Mouse (Mus musculus) spleen, adult 2 months (tissue): ENCODE data around the gene Gpr89. TPM values are rescaled to one million over a fixed set of nuclear protein-coding genes. Genes with fewer than 3 reads are reported as not detected.

Experiments
- DNase-seq, 2 experiments: peaks; one replicate each; pipeline versions ENCODE4 v3.0.0 to v3.0.0-alpha.2; 2012 to 2021; ENCODE audit warnings: low spot score in 2 of 2, low read depth in 1 of 2
- H3K27ac ChIP-seq: fragments of 200-500 bp; 2 replicates; pipeline ENCODE4 v1.5.1; 2012; ENCODE audit warnings: low read length, inconsistent platforms; ENCODE audit not compliant: insufficient read depth
- H3K27me3 ChIP-seq: fragments of 200-500 bp; 2 replicates; pipeline ENCODE4 v1.6.1; 2012; ENCODE audit warnings: mild to moderate bottlenecking, moderate library complexity, low read length, inconsistent platforms; ENCODE audit not compliant: control insufficient read depth, insufficient read depth
- H3K36me3 ChIP-seq: fragments of 200-500 bp; 2 replicates; pipeline ENCODE4 v1.6.1; 2012; ENCODE audit warnings: mild to moderate bottlenecking, low read length, inconsistent platforms; ENCODE audit not compliant: control insufficient read depth, insufficient read depth
- H3K4me1 ChIP-seq: fragments of 200-500 bp; 2 replicates; pipeline ENCODE4 v1.6.1; 2011; ENCODE audit warnings: inconsistent platforms; ENCODE audit not compliant: control insufficient read depth, insufficient read depth, insufficient read length
- H3K4me3 ChIP-seq: fragments of 200-500 bp; 2 replicates; pipeline ENCODE4 v1.5.1; 2011; ENCODE audit warnings: mild to moderate bottlenecking, inconsistent platforms; ENCODE audit not compliant: insufficient read depth, insufficient read length; ENCODE audit errors: extremely low read depth
- CTCF ChIP-seq: fragments of 200-500 bp; IDR thresholded peaks from 2 replicates; pipeline ENCODE4 v1.5.1; 2011; ENCODE audit warnings: mild to moderate bottlenecking, inconsistent platforms; ENCODE audit not compliant: insufficient read depth, insufficient read length, insufficient replicate concordance; ENCODE audit errors: extremely low read depth
- POLR2A ChIP-seq: fragments of 200-500 bp; IDR thresholded peaks from 2 replicates; pipeline ENCODE4 v1.6.1; 2011; ENCODE audit warnings: low read depth, low read length, inconsistent platforms
- WGBS: fragments of 180-500 bp; shearing (Covaris S2); methylation state at CpG from one replicate; pipeline ENCODE4 v1.1.7; 2018; 5-methylcytosine and 5-hydroxymethylcytosine counted together
- polyA plus RNA-seq: library from polyadenylated mRNA; depleted of rRNA; stranded (reverse); fragments of >200 nt; gene quantifications from 2 replicates; pipeline ENCODE4 v1.2.3, GENCODE M21; 2012

Gpr89 gene
- polyA plus RNA-seq, 1 experiment: 8.5 TPM

GRCm38 (mm10) chr3:96855833-96856232, 49.3 kb downstream of the Gpr89 start:
- DNase-seq: no peak
- WGBS: 89% methylated on average over 3 of the region's 3 CpGs
- no peak overlapping the region for H3K4me3 ChIP-seq
- H3K36me3 ChIP-seq: no peaks in the 10 kb centered on the region
- H3K4me1 ChIP-seq: no peaks in the 10 kb centered on the region
- no peak overlapping the region for H3K27ac ChIP-seq
- no peak for TF ChIP-seq CTCF
- no peak for TF ChIP-seq POLR2A
- H3K27me3 ChIP-seq: no peaks in the 10 kb centered on the region

GRCm38 (mm10) chr3:96854376-96854775, 50.8 kb downstream of the Gpr89 start:
- TF ChIP-seq CTCF: no peak
- TF ChIP-seq POLR2A: no peak
- H3K4me3 ChIP-seq: no peak overlapping the region
- H3K36me3 ChIP-seq: no peaks in the 10 kb centered on the region
- DNase-seq: no peak
- H3K27ac ChIP-seq: no peak overlapping the region
- 74% methylated on average over 4 of the region's 4 CpGs for WGBS
- no peaks in the 10 kb centered on the region for H3K4me1 ChIP-seq
- no peaks in the 10 kb centered on the region for H3K27me3 ChIP-seq

- Histone ChIP-seq H3K36me3 (no peaks in the 10 kb centered on the region), H3K4me1 (no peaks in the 10 kb centered on the region), H3K27ac (no peak overlapping the region), H3K4me3 (no peak overlapping the region), H3K27me3 (no peaks in the 10 kb centered on the region)
- WGBS: 69% methylated on average over 6 of the region's 6 CpGs
- DNase-seq: no peak
- no peak for TF ChIP-seq CTCF
- no peak for TF ChIP-seq POLR2A
These were observed 52.6 kb downstream of the Gpr89 start for GRCm38 (mm10) chr3:96852561-96852960.

GRCm38 (mm10) chr3:96849168-96849727, 55.9 kb downstream of the Gpr89 start:
- WGBS: 92% methylated on average over 2 of the region's 2 CpGs
- H3K4me1 ChIP-seq: no peaks in the 10 kb centered on the region
- no peak overlapping the region for H3K27ac ChIP-seq
- H3K27me3 ChIP-seq: no peaks in the 10 kb centered on the region
- DNase-seq: no peak
- TF ChIP-seq POLR2A: no peak
- no peak for TF ChIP-seq CTCF
- no peak overlapping the region for H3K4me3 ChIP-seq
- no peaks in the 10 kb centered on the region for H3K36me3 ChIP-seq

DNA sequence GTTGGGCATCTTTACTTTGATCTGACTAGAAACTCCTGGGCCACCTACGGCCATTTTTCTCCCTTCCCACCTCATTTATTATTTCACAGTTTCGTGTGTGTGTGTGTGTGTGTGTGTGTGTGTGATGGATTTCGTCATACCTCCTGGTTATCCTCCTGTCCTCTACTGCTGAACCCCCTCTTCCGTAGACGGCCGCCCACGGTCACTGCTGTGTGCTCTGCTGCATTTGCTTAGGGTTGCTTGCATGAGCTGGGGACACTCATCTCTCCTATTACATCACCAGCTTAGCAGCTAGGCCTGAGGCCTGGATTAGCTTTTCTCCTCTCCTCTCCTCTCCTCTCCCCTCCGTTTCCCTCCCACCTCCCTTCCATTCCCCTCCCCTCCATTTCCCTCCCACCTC, 56.7 kb downstream of the Gpr89 start:
- no peak overlapping the region for H3K27ac ChIP-seq
- 86% methylated on average over 7 of the region's 8 CpGs for WGBS
- H3K4me1 ChIP-seq: no peaks in the 10 kb centered on the region
- DNase-seq: no peak
- no peak overlapping the region for H3K4me3 ChIP-seq
- H3K27me3 ChIP-seq: no peaks in the 10 kb centered on the region
- no peaks in the 10 kb centered on the region for H3K36me3 ChIP-seq
- TF ChIP-seq POLR2A (no peak), CTCF (no peak)

DNA sequence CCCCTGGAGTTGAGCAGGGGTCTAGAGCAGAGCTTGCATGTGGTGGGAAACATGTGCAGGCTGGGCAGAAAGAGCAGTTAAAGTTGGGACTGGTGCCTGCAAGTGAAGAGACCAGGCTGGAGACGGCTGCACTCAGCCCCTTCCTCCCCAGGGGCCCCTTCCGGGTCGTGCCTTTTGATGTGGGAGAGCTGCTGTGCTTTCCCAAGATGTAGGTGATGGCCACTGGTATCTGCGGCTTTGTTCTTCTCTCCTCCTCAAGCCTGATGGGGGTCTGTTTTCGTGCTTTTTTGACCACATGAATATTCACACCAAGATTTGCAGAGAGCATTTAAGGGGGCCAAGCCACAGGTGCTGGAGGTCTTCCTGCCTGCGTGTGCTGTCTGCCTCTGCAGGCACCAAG, 57.5 kb downstream of the Gpr89 start:
- Histone ChIP-seq H3K27me3 (no peaks in the 10 kb centered on the region), H3K4me1 (no peaks in the 10 kb centered on the region), H3K27ac (no peak overlapping the region), H3K36me3 (no peaks in the 10 kb centered on the region), H3K4me3 (no peak overlapping the region)
- TF ChIP-seq CTCF (no peak), POLR2A (no peak)
- WGBS: 6% methylated on average over 6 of the region's 6 CpGs
- peak in 1 of 2 experiments; percentile 2 for DNase-seq

- Histone ChIP-seq H3K36me3 (no peaks in the 10 kb centered on the region), H3K4me3 (no peak overlapping the region), H3K27ac (no peak overlapping the region), H3K27me3 (no peaks in the 10 kb centered on the region), H3K4me1 (no peaks in the 10 kb centered on the region)
- TF ChIP-seq CTCF (no peak), POLR2A (no peak)
- no peak for DNase-seq
- 34% methylated on average over 12 of the region's 12 CpGs for WGBS
These were observed 58.2 kb downstream of the Gpr89 start for GRCm38 (mm10) chr3:96846985-96847384.
